Mouse (Mus musculus) cortical plate, adult 2 months (tissue): Measurements from ENCODE around the gene Tec.
"Not testable (repeated sequence)": the region's sequence is repeated elsewhere in the genome, so short reads cannot be mapped to it uniquely, and the experiment has no call there.

Experiments used
- CTCF ChIP-seq: fragments of 200-500 bp; IDR thresholded peaks from 2 replicates; pipeline ENCODE4 v1.5.1; 2011; ENCODE audit warnings: mild to moderate bottlenecking, control low read depth, low read length; ENCODE audit not compliant: insufficient read depth; ENCODE audit errors: extremely low read depth
- POLR2A ChIP-seq: fragments of 200-500 bp; IDR thresholded peaks from 2 replicates; pipeline ENCODE4 v1.6.1; 2011; ENCODE audit warnings: mild to moderate bottlenecking, low read length, control low read depth; ENCODE audit not compliant: insufficient read depth; ENCODE audit errors: extremely low read depth

GRCm38 (mm10) chr5:72816960-72817359 is 51.3 kb downstream of the Tec start:
- TF ChIP-seq CTCF, POLR2A: not testable (repeated sequence)
